Mouse (Mus musculus) lung, embryonic 16.5 days (tissue): ENCODE measurements at regions not wholly inside any gene's neighbourhood (a gene's known extent, or its start where the extent isn't known, plus 50 kb on each side); places are given as distances from the start of the nearest gene placed in this dataset.

Experiments
- ATAC-seq: fragments of 200-750 bp; cut with Nextera tagmentation; 2 replicates; pipeline ENCODE4 v1.8.0; 2017; ENCODE audit warnings: low read depth, mild to moderate bottlenecking, moderate library complexity
- H3K27ac ChIP-seq: fragments of 300-500 bp; sonication (generic); 2 replicates; pipeline ENCODE4 v1.5.1; 2014; ENCODE audit warnings: mild to moderate bottlenecking, control low read depth, low read length
- H3K27me3 ChIP-seq: fragments of 300-500 bp; sonication (generic); 2 replicates; pipeline ENCODE4 v1.6.1; 2014; ENCODE audit warnings: low read depth, low read length, mixed read lengths; ENCODE audit not compliant: control insufficient read depth, insufficient read depth
- H3K36me3 ChIP-seq: fragments of 300-500 bp; sonication (generic); 2 replicates; pipeline ENCODE4 v1.6.1; 2014; ENCODE audit warnings: low read length; ENCODE audit not compliant: control insufficient read depth, insufficient read depth
- H3K4me1 ChIP-seq: fragments of 300-500 bp; sonication (generic); replicated peaks from 2 replicates; pipeline ENCODE4 v1.6.1; 2014; ENCODE audit warnings: low read length, mixed read lengths; ENCODE audit not compliant: control insufficient read depth, insufficient read depth
- H3K4me2 ChIP-seq: fragments of 300-500 bp; sonication (generic); 2 replicates; pipeline ENCODE4 v1.6.1; 2014; ENCODE audit warnings: low read depth, low read length, control low read depth
- H3K4me3 ChIP-seq: fragments of 300-500 bp; sonication (generic); 2 replicates; pipeline ENCODE4 v1.5.1; 2014; ENCODE audit warnings: mild to moderate bottlenecking, low read length, control low read depth
- H3K9ac ChIP-seq: fragments of 300-500 bp; sonication (generic); 2 replicates; pipeline ENCODE4 v1.6.1; 2014; ENCODE audit warnings: low read length, control low read depth
- H3K9me3 ChIP-seq: fragments of 300-500 bp; sonication (generic); 2 replicates; pipeline ENCODE4 v1.6.1; 2016; ENCODE audit warnings: low read length; ENCODE audit not compliant: control insufficient read depth
- WGBS: fragments of 180-500 bp; shearing (Covaris S2); extraction: QIAGEN DNeasy Blood & Tissue Kit; methylation state at CpG from one replicate; pipeline ENCODE4 v1.1.7; 2014; 5-methylcytosine and 5-hydroxymethylcytosine counted together

- Histone ChIP-seq H3K9ac (no peak overlapping the region), H3K27ac (no peak overlapping the region), H3K4me1 (no peaks in the 10 kb centered on the region), H3K36me3 (no peaks in the 10 kb centered on the region), H3K4me2 (no peak overlapping the region), H3K4me3 (no peak overlapping the region), H3K27me3 (no peaks in the 10 kb centered on the region), H3K9me3 (no peaks in the 10 kb centered on the region)
- ATAC-seq = no peak
- 86% methylated on average over 2 of the region's 2 CpGs for WGBS
These were observed 705.8 kb upstream of the Ddx18 start for GRCm38 (mm10) chr1:122273579-122273978.

GRCm38 (mm10) chr1:122243031-122243430 lies 675.2 kb upstream of the Ddx18 start:
- H3K27me3 ChIP-seq = no peaks in the 10 kb centered on the region
- H3K4me2 ChIP-seq = no peak overlapping the region
- H3K27ac ChIP-seq = no peak overlapping the region
- no peaks in the 10 kb centered on the region for H3K4me1 ChIP-seq
- H3K9ac ChIP-seq = no peak overlapping the region
- WGBS = 91% methylated on average over 2 of the region's 2 CpGs
- no peaks in the 10 kb centered on the region for H3K36me3 ChIP-seq
- no peak for ATAC-seq
- no peak overlapping the region for H3K4me3 ChIP-seq
- H3K9me3 ChIP-seq = no peaks in the 10 kb centered on the region

GRCm38 (mm10) chr1:122241511-122241910 lies 673.7 kb upstream of the Ddx18 start:
- no peak for ATAC-seq
- Histone ChIP-seq H3K27me3 (no peaks in the 10 kb centered on the region), H3K4me1 (no peaks in the 10 kb centered on the region), H3K27ac (no peak overlapping the region), H3K9me3 (no peaks in the 10 kb centered on the region), H3K4me3 (no peak overlapping the region), H3K4me2 (no peak overlapping the region), H3K36me3 (no peaks in the 10 kb centered on the region), H3K9ac (no peak overlapping the region)
- WGBS = 86% methylated on average over 3 of the region's 3 CpGs

- H3K4me1 ChIP-seq = no peaks in the 10 kb centered on the region
- no peak overlapping the region for H3K4me3 ChIP-seq
- H3K36me3 ChIP-seq = no peaks in the 10 kb centered on the region
- H3K9ac ChIP-seq = no peak overlapping the region
- WGBS = 45% methylated on average over 4 of the region's 4 CpGs
- ATAC-seq = 0 out of 2 replicates have a peak, but pooled peaks have one; percentile 52
- H3K9me3 ChIP-seq = no peaks in the 10 kb centered on the region
- H3K4me2 ChIP-seq = no peak overlapping the region
- no peak overlapping the region for H3K27ac ChIP-seq
- H3K27me3 ChIP-seq = no peaks in the 10 kb centered on the region
These were observed 662.7 kb upstream of the Ddx18 start for GRCm38 (mm10) chr1:122230442-122230841.

GRCm38 (mm10) chr1:122212484-122212883 lies 644.7 kb upstream of the Ddx18 start:
- no peak overlapping the region for H3K27ac ChIP-seq
- no peaks in the 10 kb centered on the region for H3K4me1 ChIP-seq
- ATAC-seq = peak; percentile 98
- no peaks in the 10 kb centered on the region for H3K27me3 ChIP-seq
- no peak overlapping the region for H3K4me2 ChIP-seq
- 19% methylated on average over 2 of the region's 2 CpGs for WGBS
- H3K4me3 ChIP-seq = no peak overlapping the region
- H3K36me3 ChIP-seq = no peaks in the 10 kb centered on the region
- no peak overlapping the region for H3K9ac ChIP-seq
- H3K9me3 ChIP-seq = no peaks in the 10 kb centered on the region

GRCm38 (mm10) chr1:122208619-122209018 lies 640.8 kb upstream of the Ddx18 start:
- Histone ChIP-seq H3K9ac (no peak overlapping the region), H3K27me3 (no peaks in the 10 kb centered on the region), H3K27ac (no peak overlapping the region), H3K9me3 (no peaks in the 10 kb centered on the region), H3K4me1 (no peaks in the 10 kb centered on the region; the same call in 1 of the 2 replicates), H3K4me3 (no peak overlapping the region), H3K36me3 (no peaks in the 10 kb centered on the region), H3K4me2 (no peak overlapping the region)
- ATAC-seq = no peak
- 75% methylated on average over 2 of the region's 2 CpGs for WGBS

- Histone ChIP-seq H3K4me1 (no peaks in the 10 kb centered on the region), H3K4me3 (no peak overlapping the region), H3K27ac (no peak overlapping the region), H3K9ac (no peak overlapping the region), H3K27me3 (no peaks in the 10 kb centered on the region), H3K9me3 (no peaks in the 10 kb centered on the region), H3K4me2 (no peak overlapping the region), H3K36me3 (no peaks in the 10 kb centered on the region)
- WGBS = 66% methylated on average over 2 of the region's 2 CpGs
- no peak for ATAC-seq
These were observed 601.8 kb upstream of the Ddx18 start for GRCm38 (mm10) chr1:122169547-122169946.

GRCm38 (mm10) chr1:122161798-122162197 lies 594.0 kb upstream of the Ddx18 start:
- no peak overlapping the region for H3K9ac ChIP-seq
- no peak for ATAC-seq
- no peak overlapping the region for H3K4me3 ChIP-seq
- no peak overlapping the region for H3K27ac ChIP-seq
- H3K27me3 ChIP-seq = no peaks in the 10 kb centered on the region
- no peaks in the 10 kb centered on the region for H3K9me3 ChIP-seq
- no peaks in the 10 kb centered on the region for H3K4me1 ChIP-seq
- no peaks in the 10 kb centered on the region for H3K36me3 ChIP-seq
- no peak overlapping the region for H3K4me2 ChIP-seq
- WGBS = 85% methylated on average over 1 of the region's 1 CpGs

GRCm38 (mm10) chr1:122141362-122141761 lies 573.6 kb upstream of the Ddx18 start:
- Histone ChIP-seq H3K9me3 (no peaks in the 10 kb centered on the region), H3K4me3 (no peak overlapping the region), H3K9ac (no peak overlapping the region), H3K27ac (no peak overlapping the region), H3K27me3 (no peaks in the 10 kb centered on the region), H3K4me2 (no peak overlapping the region), H3K36me3 (no peaks in the 10 kb centered on the region), H3K4me1 (no peaks in the 10 kb centered on the region)
- ATAC-seq = no peak

GRCm38 (mm10) chr1:122123954-122124353 lies 556.2 kb upstream of the Ddx18 start:
- Histone ChIP-seq H3K4me3 (no peak overlapping the region), H3K36me3 (no peaks in the 10 kb centered on the region), H3K27me3 (no peaks in the 10 kb centered on the region), H3K4me2 (no peak overlapping the region), H3K9ac (no peak overlapping the region), H3K4me1 (no peaks in the 10 kb centered on the region), H3K27ac (no peak overlapping the region), H3K9me3 (no peaks in the 10 kb centered on the region)
- ATAC-seq = no peak
- WGBS = 62% methylated on average over 4 of the region's 4 CpGs
